Mouse (Mus musculus) thymus, postnatal 4 days (tissue): ENCODE results near the gene Fbxo45.
A peak's percentile ranks its signal among the peaks of the same experiment; 100 is the strongest.

ENCODE experiments used
- DNase-seq: peaks from one replicate; pipeline ENCODE4 v3.0.0; 2021

Gene Fbxo45

DNA sequence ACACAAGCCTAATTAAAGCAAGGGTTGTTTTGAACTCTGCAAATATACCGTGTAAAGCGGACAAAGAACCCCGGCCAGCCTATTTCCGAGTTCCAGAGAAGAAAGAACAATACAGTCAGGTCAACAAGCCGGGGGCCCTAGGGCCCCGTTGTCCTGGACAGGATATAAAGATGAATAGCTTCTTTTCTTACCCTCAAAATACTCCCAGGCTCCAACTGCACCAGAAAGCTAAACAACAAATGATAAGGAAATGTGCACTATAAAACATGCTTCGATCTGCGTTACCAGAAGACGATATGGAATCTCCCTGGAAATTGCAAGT lies 46.0 kb downstream of the Fbxo45 start:
- DNase-seq: no peak

DNA sequence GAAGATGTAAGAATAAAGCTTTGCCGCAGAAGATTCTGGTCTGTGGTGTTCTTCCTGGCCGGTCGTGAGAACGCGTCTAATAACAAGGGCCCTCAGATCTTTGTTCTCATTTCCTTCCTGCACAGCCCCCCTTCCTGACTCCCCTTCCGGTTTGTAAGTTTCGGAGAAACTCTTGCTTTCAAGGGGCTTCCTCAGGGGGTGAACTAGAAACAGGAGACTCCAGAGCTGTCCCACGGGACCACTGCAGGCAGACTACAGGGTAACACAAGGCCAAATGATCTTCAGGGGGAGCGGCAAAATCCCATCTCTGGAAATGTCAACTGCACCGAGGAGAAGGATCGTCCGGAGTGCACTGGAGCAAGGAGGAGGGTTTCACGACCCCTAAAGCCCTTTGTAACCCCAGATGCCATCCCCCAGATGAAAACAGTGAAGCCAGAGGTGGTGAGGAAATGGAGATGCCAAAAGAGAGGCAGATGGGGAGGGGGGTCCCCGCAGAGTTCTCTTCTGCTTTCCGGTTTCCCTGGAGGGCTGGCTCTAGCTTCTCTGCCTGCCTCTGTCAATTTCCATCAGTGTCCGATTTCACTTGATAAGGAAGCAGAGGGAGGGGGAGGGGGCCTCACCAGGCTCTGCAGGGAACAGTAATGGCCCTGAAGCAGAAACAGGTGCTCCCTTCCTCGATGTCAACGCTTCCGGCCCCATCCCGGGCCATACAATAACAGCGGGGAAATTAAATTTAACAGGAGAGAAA lies 46.5 kb downstream of the Fbxo45 start:
- peak; percentile 58 for DNase-seq

DNA sequence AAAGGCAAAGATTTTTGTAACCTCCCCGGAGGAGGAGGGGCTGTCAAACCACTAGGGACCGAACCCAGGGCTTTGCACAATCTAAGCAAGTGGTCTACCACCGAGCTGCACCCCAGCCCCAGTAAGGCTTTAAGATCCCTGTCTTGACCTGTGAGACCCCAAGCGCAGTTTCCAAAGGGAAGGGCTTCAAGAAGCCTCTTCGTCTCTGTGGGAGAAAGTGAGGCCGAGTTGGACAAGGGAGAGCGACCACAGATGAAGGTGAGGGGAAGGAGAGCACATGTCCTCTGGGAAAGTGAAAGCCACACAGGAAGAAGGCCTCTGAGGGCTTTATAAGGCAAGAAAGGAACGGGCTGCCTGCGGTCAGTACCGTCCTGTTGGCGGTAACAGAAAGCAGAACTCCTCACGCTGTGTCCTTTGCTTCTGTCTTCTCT lies 56.9 kb downstream of the Fbxo45 start:
- DNase-seq: peak; percentile 45

DNA sequence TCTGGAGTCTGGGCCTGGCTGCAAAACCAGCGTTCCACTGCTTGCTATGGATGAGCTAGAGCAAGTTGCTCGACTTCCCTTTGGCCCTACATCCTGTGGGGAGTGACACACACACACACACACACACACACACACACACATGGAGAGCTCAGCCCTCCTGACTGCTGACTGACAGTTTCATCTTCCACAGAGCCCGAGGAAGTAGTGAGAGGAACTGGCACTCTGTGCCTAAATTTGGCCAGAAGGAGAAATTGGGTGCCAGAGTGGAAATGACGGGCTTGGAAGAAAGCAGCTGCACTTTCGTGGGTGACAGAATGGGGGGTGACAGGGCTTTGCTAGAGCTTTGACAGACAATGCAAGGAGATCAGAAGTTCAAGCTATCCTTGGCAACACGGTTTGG lies 57.8 kb downstream of the Fbxo45 start:
- peak; percentile 53 for DNase-seq

DNA sequence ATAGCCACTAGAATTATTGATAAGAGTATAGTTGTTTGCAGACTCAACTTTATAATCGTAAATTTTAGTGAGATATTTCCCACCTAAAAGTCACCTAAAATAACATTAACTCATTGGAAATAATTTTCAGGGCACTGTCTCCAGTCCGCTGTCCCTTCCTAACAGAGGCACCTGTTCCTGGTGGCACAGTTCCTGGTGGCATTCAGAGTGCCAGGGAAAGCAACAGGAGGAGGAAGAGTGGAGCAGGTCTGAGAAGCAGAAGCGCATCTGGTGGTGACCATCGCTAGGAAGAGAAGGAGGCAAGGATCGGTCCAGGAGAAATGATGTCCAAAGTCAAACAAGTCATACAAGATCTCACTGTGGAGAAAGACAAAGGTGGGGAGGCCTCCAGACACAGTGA lies 60.9 kb downstream of the Fbxo45 start:
- DNase-seq: no peak
